Mouse (Mus musculus) left cerebral cortex, postnatal 4 days (tissue): ENCODE data around the gene Ndufs7. TPM values are rescaled to one million over a fixed set of nuclear protein-coding genes. Genes with fewer than 3 reads are reported as not detected.
"Not testable (repeated sequence)": the region's sequence is repeated elsewhere in the genome, so short reads cannot be mapped to it uniquely, and the experiment has no call there.

Source experiments
- DNase-seq: peaks from one replicate; pipeline ENCODE4 v3.0.0-alpha.2; 2022
- intact Hi-C: fragments of 180-260 bp; cut with DNase I; formaldehyde crosslinking; loops from one replicate; pipeline ENCODE4 v1.15.1; 2025
- total RNA-seq, 2 experiments: library from RNA; stranded (reverse); gene quantifications; 2 replicates each; pipeline ENCODE4 v1.2.3; 2021

Ndufs7 gene
- total RNA-seq, 2 experiments from 2014 or later = 124 to 125 TPM

DNA sequence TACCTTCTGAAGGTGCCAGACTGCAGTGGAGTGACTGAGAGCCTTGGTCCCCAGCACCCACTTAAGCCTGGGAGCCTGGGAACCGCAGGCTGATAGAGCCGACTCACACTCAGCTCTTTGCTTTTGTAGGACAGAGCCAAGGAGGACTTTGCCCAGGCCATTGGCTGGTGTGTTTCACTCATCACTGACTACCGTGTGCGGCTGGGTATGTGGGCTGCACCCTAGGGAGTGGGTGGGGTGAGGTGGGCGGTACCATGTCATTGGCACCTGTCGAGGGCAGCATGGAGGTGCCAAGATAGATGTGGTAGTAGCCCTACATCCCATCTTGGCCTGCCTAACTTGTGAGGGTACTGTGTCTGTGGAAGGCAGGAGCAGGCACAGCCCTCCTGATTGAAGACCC is 9.1 kb upstream of the Ndufs7 start:
- intact Hi-C loops = no loop called here

GRCm38 (mm10) chr10:80242088-80242487 is 6.8 kb upstream of the Ndufs7 start:
- intact Hi-C loops = no loop called here
- DNase-seq = peak; percentile 73

More for the DNA sequence above, 9.1 kb upstream of the Ndufs7 start:
- DNase-seq = no peak

DNA sequence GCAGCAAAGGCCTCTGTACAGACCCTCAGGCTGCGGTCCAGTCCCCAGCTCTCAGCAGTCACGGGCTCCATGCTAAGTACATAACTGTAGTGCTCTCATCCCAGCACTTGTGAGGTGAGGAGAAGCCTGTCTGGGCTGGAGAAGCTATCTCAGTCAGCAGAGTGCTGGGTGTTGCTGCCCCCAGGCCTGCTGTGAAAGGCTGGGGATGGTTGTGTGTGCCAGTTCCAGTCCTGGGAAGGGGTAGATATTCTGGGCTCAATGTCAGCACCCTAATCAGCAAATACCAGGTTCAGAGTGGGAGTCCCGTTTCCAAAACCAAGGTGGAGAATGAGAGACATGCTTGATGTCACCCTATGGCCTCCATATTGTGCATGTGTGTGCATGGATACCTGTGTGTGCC is 6.3 kb upstream of the Ndufs7 start:
- intact Hi-C loops = no loop called here
- no peak for DNase-seq

DNA sequence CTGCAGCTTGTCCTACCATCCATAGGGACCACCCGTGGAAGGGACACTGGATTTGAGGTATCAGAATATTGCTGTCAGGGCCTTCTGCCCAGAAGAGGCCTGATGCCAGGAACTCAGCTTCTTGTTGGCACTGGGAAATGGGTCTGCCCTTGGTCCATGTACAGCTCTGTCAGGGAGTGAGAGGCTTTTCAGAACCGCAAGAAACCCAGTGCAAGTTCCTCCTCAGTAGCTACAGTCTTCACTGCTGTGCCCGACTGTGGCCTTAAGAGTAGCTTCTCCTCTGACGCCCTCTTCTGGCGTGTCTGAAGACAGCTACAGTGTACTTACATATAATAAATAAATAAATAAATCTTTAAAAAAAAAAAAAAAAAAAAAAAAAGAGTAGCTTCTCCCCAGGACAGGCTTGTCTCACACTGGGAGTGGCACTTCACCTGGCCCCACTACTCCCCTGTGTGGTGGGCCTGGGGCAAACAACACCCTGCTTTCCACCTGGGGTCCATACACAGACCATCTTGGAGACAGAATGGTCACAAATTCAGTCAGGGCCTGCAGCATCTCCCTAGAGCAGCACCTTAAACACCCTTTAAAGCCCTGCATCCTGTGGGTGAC is 4.0 kb upstream of the Ndufs7 start:
- DNase-seq = peak; percentile 67
- intact Hi-C loops = loop anchor here (1.0 kb wide), 1 partner anchor 70 kb away; no protein-coding TSS in a partner anchor

- DNase-seq = peak; percentile 88
- intact Hi-C loops = loop anchor here (1.0 kb wide), 1 partner anchor 70 kb away; no protein-coding TSS in a partner anchor
Measured at GRCm38 (mm10) chr10:80245600-80245999, 3.3 kb upstream of the Ndufs7 start.

GRCm38 (mm10) chr10:80247849-80248248 is 1.1 kb upstream of the Ndufs7 start:
- intact Hi-C loops = no loop called here
- DNase-seq = no peak

- intact Hi-C loops = not testable (repeated sequence)
Measured at GRCm38 (mm10) chr10:80248437-80248836, 484 bp upstream of the Ndufs7 start.

DNA sequence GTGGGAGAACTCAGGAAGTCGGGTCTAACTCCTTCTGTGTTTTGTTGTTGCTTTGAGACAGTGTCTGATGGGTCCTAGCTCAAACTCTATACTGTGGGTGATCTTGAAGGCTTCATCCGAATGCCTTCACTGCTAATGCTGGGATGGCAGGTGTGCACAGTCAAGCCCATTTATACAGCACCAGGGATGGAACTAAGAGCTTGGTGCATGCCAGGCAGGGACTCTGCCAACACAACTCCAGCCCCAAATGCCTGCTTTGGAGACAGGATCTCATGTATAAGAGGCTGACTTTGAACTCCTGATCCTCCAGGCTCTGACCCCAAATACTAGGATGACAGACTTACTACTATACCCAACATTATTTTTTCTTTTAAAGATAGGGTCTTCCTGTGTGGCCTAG is 1.1 kb downstream of the Ndufs7 start:
- intact Hi-C loops = no loop called here

More at GRCm38 (mm10) chr10:80248437-80248836, 484 bp upstream of the Ndufs7 start:
- not testable (repeated sequence) for DNase-seq

DNA sequence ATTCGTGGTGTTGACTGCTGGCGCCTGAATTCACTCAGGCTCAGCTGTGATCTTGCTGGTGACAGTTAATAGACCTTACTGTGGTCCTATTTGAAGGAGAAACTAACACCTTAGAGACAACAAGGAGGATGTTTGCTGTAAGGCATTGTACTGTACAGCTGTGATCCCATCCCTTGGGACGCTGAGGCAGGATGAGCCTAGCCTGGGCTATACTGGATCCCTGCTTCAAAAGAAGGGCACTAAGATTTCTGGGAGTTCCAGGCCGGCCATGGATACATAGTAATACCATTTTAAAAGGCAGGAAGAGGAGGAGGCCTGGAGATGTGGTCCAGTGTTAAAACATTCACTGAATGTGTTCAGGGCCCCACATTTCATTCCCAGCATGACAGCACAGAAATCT is 1.7 kb downstream of the Ndufs7 start:
- no peak for DNase-seq
- intact Hi-C loops = no loop called here

More for the DNA sequence above, 1.1 kb downstream of the Ndufs7 start:
- DNase-seq = no peak

GRCm38 (mm10) chr10:80252011-80252410 is 3.1 kb downstream of the Ndufs7 start:
- DNase-seq = no peak
- intact Hi-C loops = no loop called here

DNA sequence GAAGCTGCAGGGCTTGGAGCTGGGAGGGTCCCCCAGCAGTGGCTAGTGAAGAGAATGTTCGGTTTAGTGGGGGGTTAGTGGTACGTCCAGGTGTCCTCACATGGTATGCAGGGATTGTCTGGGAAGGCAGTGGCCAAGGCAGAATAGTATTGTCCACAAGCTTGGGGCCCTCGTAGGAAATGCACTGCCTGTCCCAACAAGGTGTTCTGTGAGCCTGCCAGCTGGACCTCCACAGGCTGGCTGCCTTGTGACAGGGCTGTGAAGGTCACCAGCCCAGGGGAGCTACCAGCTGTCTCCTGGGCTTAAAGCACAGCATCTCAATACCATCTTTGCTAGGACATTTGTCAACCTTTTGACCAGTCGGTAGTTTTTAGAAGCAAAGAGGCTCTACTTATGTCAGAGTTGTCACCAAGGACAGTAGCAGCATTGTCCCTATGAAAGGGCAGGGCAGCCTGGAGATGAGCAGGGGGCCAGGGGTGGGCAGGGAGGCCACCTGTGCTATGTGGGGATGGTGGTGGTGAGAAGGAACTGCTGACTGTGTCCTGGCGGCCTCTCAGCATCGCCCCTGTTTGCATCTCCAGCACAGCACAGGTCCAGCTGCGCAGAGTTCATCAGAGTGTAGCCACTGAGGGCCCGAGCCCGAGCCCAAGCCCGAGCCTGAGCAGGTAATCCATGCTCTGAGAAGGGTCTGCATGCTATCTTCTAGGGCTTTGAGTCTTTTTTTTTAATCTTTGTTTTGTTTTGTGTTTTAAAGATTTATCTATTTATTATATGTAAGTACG is 3.8 kb downstream of the Ndufs7 start:
- intact Hi-C loops = no loop called here

GRCm38 (mm10) chr10:80253551-80253950 is 4.6 kb downstream of the Ndufs7 start:
- intact Hi-C loops = no loop called here
- DNase-seq = no peak

More for the DNA sequence above, 3.8 kb downstream of the Ndufs7 start:
- no peak for DNase-seq

DNA sequence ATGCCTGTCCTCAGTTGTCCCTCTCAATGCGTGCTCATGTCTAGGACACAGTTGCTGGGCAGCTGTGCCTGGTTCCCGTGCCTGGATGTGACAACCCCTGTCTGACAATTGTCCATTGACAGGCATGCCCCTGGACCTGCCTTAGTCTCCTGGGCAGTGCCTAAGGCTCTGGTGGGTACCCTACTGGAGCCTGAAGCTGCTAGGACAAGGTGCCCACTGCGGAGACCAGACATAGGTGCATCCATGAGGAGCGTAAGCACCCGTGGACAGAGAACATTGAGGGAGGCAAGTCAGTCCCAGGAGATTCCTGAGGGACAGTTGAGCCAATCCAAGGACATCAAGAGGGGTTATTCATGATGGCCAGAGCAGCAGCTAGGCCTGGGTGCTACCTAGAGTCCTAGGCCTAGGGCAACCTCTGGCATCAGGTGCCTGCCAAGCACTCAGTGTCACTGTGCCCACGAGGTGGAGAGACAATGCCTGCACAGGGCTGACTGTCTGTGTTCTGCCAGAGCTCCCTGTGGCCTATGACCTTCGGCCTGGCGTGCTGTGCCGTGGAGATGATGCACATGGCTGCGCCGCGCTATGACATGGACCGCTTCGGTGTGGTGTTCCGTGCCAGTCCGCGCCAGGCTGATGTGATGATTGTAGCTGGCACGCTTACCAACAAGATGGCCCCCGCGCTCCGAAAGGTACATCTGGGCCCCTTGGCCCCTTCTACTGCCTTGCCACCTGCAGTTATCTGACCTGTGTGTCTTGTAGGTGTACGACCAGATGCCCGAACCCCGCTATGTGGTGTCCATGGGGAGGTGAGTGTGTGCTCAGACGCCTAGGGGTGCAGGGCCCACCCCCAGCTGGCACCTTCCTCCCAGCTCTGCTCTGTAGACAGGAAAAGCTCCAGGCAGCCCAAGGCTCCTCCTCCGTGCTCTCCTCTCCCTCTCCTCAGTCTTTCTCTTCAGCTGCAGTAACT is 5.7 kb downstream of the Ndufs7 start:
- intact Hi-C loops = no loop called here

GRCm38 (mm10) chr10:80255881-80256535 is 7.1 kb downstream of the Ndufs7 start:
- intact Hi-C loops = no loop called here
- peak; percentile 87 for DNase-seq

More for the DNA sequence above, 5.7 kb downstream of the Ndufs7 start:
- no peak for DNase-seq

- intact Hi-C loops = no loop called here
- DNase-seq = no peak
Measured at GRCm38 (mm10) chr10:80257936-80258335, 9.0 kb downstream of the Ndufs7 start.

DNA sequence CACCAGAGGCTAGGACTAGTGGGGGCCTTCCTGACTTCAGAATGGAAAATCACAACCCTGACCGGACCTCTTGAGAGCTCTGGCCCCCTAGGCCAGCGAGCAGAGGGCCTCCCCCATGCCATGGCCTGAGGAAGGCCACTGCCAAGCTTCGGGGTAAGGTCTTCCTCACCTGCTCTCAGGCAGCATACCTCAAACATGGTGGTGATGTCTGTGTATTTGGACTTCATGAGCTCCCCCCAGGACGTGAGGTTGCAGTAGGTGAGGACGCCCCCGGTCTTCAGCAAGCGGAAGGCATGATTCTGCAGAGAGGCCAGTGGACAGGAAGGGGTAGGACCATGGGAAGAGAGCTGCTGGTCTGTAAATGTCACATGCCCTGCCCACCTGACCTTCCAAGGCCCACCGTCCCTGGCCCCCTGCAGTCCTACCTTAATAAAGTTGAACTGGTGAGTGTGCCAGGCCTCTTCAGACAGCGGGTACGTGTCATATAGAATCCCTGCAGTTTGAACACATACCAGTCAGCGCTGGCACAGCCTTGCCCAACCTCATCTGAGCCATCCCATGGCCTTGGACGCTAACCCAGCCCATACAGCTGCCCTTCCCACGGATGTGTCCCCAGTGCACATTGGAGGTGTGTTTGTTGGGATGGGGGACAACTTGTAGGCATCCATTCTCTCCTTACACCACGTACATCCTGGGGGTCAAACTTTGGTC is 10.0 kb downstream of the Ndufs7 start:
- intact Hi-C loops = no loop called here
- no peak for DNase-seq

DNA sequence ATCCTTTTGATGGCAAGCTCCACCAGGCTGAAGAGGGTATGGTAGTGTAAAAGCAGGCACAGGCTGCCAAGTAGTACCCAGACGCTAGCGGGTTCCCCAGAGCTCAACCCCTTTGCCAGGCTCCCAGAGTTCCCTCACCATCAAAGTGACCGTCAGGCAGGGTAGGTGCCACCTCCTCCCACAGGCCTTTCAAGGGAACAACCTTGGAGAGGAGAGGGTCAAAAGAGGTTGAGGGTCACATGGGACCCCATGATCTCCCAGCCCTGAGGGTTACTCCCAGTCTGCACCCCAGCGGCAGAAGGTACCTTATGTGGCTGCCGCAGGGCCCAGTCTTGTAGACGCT is 10.5 kb downstream of the Ndufs7 start:
- intact Hi-C loops = no loop called here
- DNase-seq = no peak

GRCm38 (mm10) chr10:80259861-80260641 is 11.1 kb downstream of the Ndufs7 start:
- peak; percentile 95 for DNase-seq
- intact Hi-C loops = no loop called here
